Mouse (Mus musculus) heart, postnatal 36 days (tissue): ENCODE measurements around the gene E130114P18Rik. TPM values are rescaled to one million over a fixed set of nuclear protein-coding genes. Genes with fewer than 3 reads are reported as not detected.

Experiments used
- DNase-seq, 2 experiments: peaks; one replicate each; pipeline ENCODE4 v3.0.0; 2021 to 2022
- intact Hi-C: fragments of 180-260 bp; cut with DNase I; formaldehyde crosslinking; loops from one replicate; pipeline ENCODE4 v1.15.1; 2025
- total RNA-seq, 2 experiments: library from RNA; stranded (reverse); gene quantifications; 2 replicates each; pipeline ENCODE4 v1.2.3; 2021

E130114P18Rik gene
- total RNA-seq, 2 experiments from 2014 or later, result 0.28 TPM; not detected in 1

GRCm38 (mm10) chr4:97712547-97712946, 65.3 kb downstream of the E130114P18Rik start:
- no peak for DNase-seq
- intact Hi-C loops, result no loop called here

GRCm38 (mm10) chr4:97710048-97710765, 67.7 kb downstream of the E130114P18Rik start:
- no peak for DNase-seq
- intact Hi-C loops, result no loop called here

- DNase-seq, result no peak
- intact Hi-C loops, result no loop called here
Observed at GRCm38 (mm10) chr4:97707373-97708152, 70.3 kb downstream of the E130114P18Rik start.

GRCm38 (mm10) chr4:97696684-97697615, 80.9 kb downstream of the E130114P18Rik start:
- DNase-seq, result no peak
- intact Hi-C loops, result no loop called here

GRCm38 (mm10) chr4:97695414-97696040, 82.4 kb downstream of the E130114P18Rik start:
- intact Hi-C loops, result no loop called here
- DNase-seq, result peak; percentile 17 to 36

- intact Hi-C loops, result no loop called here
- DNase-seq, result peak; percentile 14 to 19
Observed at GRCm38 (mm10) chr4:97693931-97694330, 83.9 kb downstream of the E130114P18Rik start.

GRCm38 (mm10) chr4:97693054-97693453, 84.8 kb downstream of the E130114P18Rik start:
- DNase-seq, result no peak
- intact Hi-C loops, result no loop called here

- DNase-seq, result no peak
- intact Hi-C loops, result no loop called here
Observed at GRCm38 (mm10) chr4:97690384-97690766, 87.5 kb downstream of the E130114P18Rik start.

GRCm38 (mm10) chr4:97689456-97690383, 88.2 kb downstream of the E130114P18Rik start:
- DNase-seq, result peak; percentile 53
- intact Hi-C loops, result no loop called here

- no peak for DNase-seq
- intact Hi-C loops, result no loop called here
Observed at GRCm38 (mm10) chr4:97686020-97686419, 91.9 kb downstream of the E130114P18Rik start.

- intact Hi-C loops, result loop anchor here (5.0 kb wide), 1 partner anchor 646 kb away; no protein-coding TSS in a partner anchor
- DNase-seq, result no peak
Observed at GRCm38 (mm10) chr4:97676579-97676937, 101.3 kb downstream of the E130114P18Rik start.

- intact Hi-C loops, result loop anchor here (2.0 to 5.0 kb wide), 2 partner anchors 71 to 646 kb away; no protein-coding TSS in a partner anchor
- DNase-seq, result no peak
Observed at GRCm38 (mm10) chr4:97675741-97676578, 101.9 kb downstream of the E130114P18Rik start.

GRCm38 (mm10) chr4:97673854-97674510, 103.9 kb downstream of the E130114P18Rik start:
- intact Hi-C loops, result loop anchor here (2.0 kb wide), 1 partner anchor 73 kb away; no protein-coding TSS in a partner anchor
- no peak for DNase-seq

GRCm38 (mm10) chr4:97672501-97672900, 105.4 kb downstream of the E130114P18Rik start:
- DNase-seq, result no peak
- intact Hi-C loops, result no loop called here

GRCm38 (mm10) chr4:97671911-97672310, 106.0 kb downstream of the E130114P18Rik start:
- intact Hi-C loops, result no loop called here
- DNase-seq, result no peak

- intact Hi-C loops, result no loop called here
Observed at GRCm38 (mm10) chr4:97670418-97670817, 107.5 kb downstream of the E130114P18Rik start.

GRCm38 (mm10) chr4:97669808-97670207, 108.1 kb downstream of the E130114P18Rik start:
- intact Hi-C loops, result no loop called here

More at GRCm38 (mm10) chr4:97670418-97670817, 107.5 kb downstream of the E130114P18Rik start:
- no peak for DNase-seq

GRCm38 (mm10) chr4:97665428-97665755, 112.5 kb downstream of the E130114P18Rik start:
- no peak for DNase-seq
- intact Hi-C loops, result no loop called here

More at GRCm38 (mm10) chr4:97669808-97670207, 108.1 kb downstream of the E130114P18Rik start:
- no peak for DNase-seq
